In the genomic region with DNA sequence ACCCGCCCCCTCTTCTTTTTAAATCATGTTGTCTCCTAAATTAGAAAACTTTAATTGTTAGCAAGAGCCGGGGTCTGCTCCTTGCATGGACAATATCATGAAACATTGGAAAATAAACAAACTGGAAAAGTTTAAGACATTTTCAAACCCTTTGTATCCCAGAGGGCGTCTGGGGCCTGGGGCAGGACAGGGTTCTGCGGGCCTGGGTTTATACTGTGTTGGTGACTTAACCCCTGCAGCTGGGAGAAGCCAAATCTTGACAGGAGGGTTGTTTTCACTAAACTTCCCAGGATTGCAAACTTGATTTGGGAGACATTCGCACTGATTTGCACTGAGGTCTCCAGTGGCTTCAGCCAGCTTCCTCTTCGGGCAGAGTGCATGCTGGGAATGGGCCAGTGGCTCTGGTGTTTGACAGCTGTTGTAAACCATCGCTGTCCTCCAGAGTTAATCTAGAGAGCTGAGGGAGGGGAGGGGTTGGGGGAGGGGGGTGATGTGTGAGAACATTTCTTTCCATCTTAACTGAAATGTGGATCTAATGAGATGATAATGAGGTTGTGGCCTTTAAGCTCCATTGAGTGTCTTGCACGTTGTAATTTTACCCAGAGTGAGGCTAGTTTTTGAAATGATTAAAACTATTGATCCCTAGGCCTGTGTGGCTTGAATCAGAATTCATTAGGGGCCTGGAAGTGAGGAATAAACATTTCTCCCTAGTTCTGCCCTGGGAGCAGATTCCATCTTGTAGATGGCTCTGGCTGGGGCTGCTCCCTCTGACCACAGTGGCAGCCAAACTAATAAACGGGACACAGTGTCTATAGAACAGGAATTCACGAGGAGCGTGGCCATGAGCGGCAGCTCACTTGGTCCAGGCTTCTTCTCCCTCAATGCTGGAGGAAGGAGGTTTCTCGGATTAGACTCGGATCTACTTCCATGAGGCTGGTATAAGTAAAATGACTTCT, we compare ENCODE assay signal across 10 mouse cellular contexts. TPM values are rescaled to one million over a fixed set of nuclear protein-coding genes. Genes with fewer than 3 reads are reported as not detected.
A peak's percentile ranks its signal among the peaks of the same experiment; 100 is the strongest.
DNase-seq lines count a peak whose midpoint lies in the region; ATAC-seq and TF ChIP-seq lines count a peak whose summit lies in the region.
"Had no signal": no experiment of that assay in that cellular context is flagged by ENCODE, and none has a peak within 500 bp of the region (broad histone marks: within the 10 kb centered on the region; RNA-seq: fewer than 3 reads in every experiment).

No protein-coding gene starts in this region.

- peak; percentile 84 for ATAC-seq in lung, embryonic 14.5 days (ENCODE audit: insufficient read depth)
- ATAC-seq in intestine, embryonic 16.5 days = no peak
- 0 out of 2 replicates have a peak, but pooled peaks have one; percentile 48 for ATAC-seq in stomach, embryonic 14.5 days (ENCODE audit: insufficient number of reproducible peaks, insufficient read depth, low FRiP score, low read depth)
- no peak for ATAC-seq in megakaryocyte, adult 5-6 weeks (ENCODE audit: poor library complexity, severe bottlenecking)

- intact Hi-C loops in heart, postnatal 10 days (cut with DNase I) = loop anchor here (10.0 kb wide), 1 partner anchor 671 kb away; a partner anchor contains a TSS

- H3K36me3 ChIP-seq in lung, embryonic 14.5 days (ENCODE audit: insufficient read depth) = no peaks in the 10 kb centered on the region
- H3K36me3 ChIP-seq in intestine, embryonic 16.5 days (ENCODE audit: control insufficient read depth, insufficient read depth, low read length) = no peaks in the 10 kb centered on the region
- no peaks in the 10 kb centered on the region for H3K36me3 ChIP-seq in stomach, embryonic 14.5 days (ENCODE audit: control insufficient read depth, insufficient read depth, low read length)
- H3K36me3 ChIP-seq: liver, embryonic 15.5 days had no signal

- H3K4me3 ChIP-seq in lung, embryonic 14.5 days (ENCODE audit: low read depth, low read length) = no peak overlapping the region
- no peak overlapping the region for H3K4me3 ChIP-seq in intestine, embryonic 16.5 days (ENCODE audit: low read length)
- H3K4me3 ChIP-seq in stomach, embryonic 14.5 days (ENCODE audit: low read depth, low read length) = no peak overlapping the region
- H3K4me3 ChIP-seq: liver, embryonic 15.5 days had no signal

- H3K27me3 ChIP-seq in lung, embryonic 14.5 days (ENCODE audit: insufficient read depth, low read length) = no peaks in the 10 kb centered on the region
- H3K27me3 ChIP-seq in intestine, embryonic 16.5 days (replicated peaks; ENCODE audit: control insufficient read depth, insufficient read depth, low read length) = no peaks in the 10 kb centered on the region
- H3K27me3 ChIP-seq in stomach, embryonic 14.5 days (ENCODE audit: control insufficient read depth, insufficient read depth, low read length) = no peaks in the 10 kb centered on the region

- H3K27ac ChIP-seq in lung, embryonic 14.5 days (ENCODE audit: low read depth) = peak overlapping the region; percentile 78
- peak overlapping the region; percentile 58 for H3K27ac ChIP-seq in intestine, embryonic 16.5 days (ENCODE audit: low read length)
- peak overlapping the region; percentile 66; the same call in 1 of the 2 replicates for H3K27ac ChIP-seq in stomach, embryonic 14.5 days (ENCODE audit: low read length)
- H3K27ac ChIP-seq: liver, embryonic 15.5 days had no signal

- peak; percentile 89 for DNase-seq in lung, embryonic 14.5 days
- no peak for DNase-seq in lung, adult 18-20 months
- peak; percentile 74 to 81 for DNase-seq in kidney, postnatal 4 days
- DNase-seq in layer of hippocampus, adult 9-11 months = no peak
- no peak for DNase-seq in heart, postnatal 10 days
- DNase-seq: right cerebral cortex, postnatal 14 days had no signal

- WGBS in lung, embryonic 14.5 days = 38% methylated on average over 14 of the region's 14 CpGs
- 43% methylated on average over 14 of the region's 14 CpGs for WGBS in intestine, embryonic 16.5 days
- 42% methylated on average over 14 of the region's 14 CpGs for WGBS in stomach, embryonic 14.5 days

- no peak for TF ChIP-seq CTCF in lung, embryonic 14.5 days (IDR thresholded peaks at IDR 0.05; ENCODE audit: low read depth)

- no peak overlapping the region for H3K4me2 ChIP-seq in lung, embryonic 14.5 days
- no peak overlapping the region for H3K4me2 ChIP-seq in intestine, embryonic 16.5 days (ENCODE audit: low read depth, low read length)
- H3K4me2 ChIP-seq in stomach, embryonic 14.5 days (replicated peaks; ENCODE audit: low read depth, low read length) = no peak overlapping the region
- H3K4me2 ChIP-seq: liver, embryonic 15.5 days had no signal

- H3K4me1 ChIP-seq in lung, embryonic 14.5 days (ENCODE audit: insufficient read depth) = peaks cover 16% of the 10 kb centered on the region
- peaks cover 22% of the 10 kb centered on the region for H3K4me1 ChIP-seq in intestine, embryonic 16.5 days (ENCODE audit: control insufficient read depth, insufficient read depth, low read length)
- peaks cover 13% of the 10 kb centered on the region; the same call in 1 of the 2 replicates for H3K4me1 ChIP-seq in stomach, embryonic 14.5 days (ENCODE audit: control insufficient read depth, insufficient read depth, low read length)
- H3K4me1 ChIP-seq: liver, embryonic 15.5 days had no signal

- H3K9ac ChIP-seq in lung, embryonic 14.5 days = no peak overlapping the region; the same call in 1 of the 2 replicates
- H3K9ac ChIP-seq in intestine, embryonic 16.5 days (ENCODE audit: low read depth, low read length) = no peak overlapping the region
- no peak overlapping the region for H3K9ac ChIP-seq in stomach, embryonic 14.5 days (replicated peaks; ENCODE audit: low read depth, low read length)
- H3K9ac ChIP-seq: liver, embryonic 15.5 days had no signal

- no peaks in the 10 kb centered on the region for H3K9me3 ChIP-seq in lung, embryonic 14.5 days (ENCODE audit: low read depth, low read length)
- H3K9me3 ChIP-seq in intestine, embryonic 16.5 days (ENCODE audit: control insufficient read depth, low read length) = no peaks in the 10 kb centered on the region
- no peaks in the 10 kb centered on the region for H3K9me3 ChIP-seq in stomach, embryonic 14.5 days (ENCODE audit: control insufficient read depth, low read depth, low read length)
- H3K9me3 ChIP-seq: liver, embryonic 15.5 days had no signal

RNA-seq across cellular contexts. Expression of a gene that starts 36.7 kb away (rescaled TPM):
- polyA plus RNA-seq in lung, embryonic 14.5 days (2014; fragmentation: Nextera tagmentation; extraction: Ambion mirVana) = 18.0 and 19.3 TPM in 2 replicates
- 16.6 and 18.2 TPM in 2 replicates for polyA plus RNA-seq in intestine, embryonic 16.5 days (2015; fragmentation: Nextera tagmentation; extraction: Ambion mirVana)
- 20.4 and 24.9 TPM in 2 replicates for polyA plus RNA-seq in stomach, embryonic 14.5 days (2014; fragmentation: Nextera tagmentation; extraction: Ambion mirVana)
- 10 to 100 TPM; 23.0 to 23.2 TPM for total RNA-seq in heart, postnatal 10 days (2021)
- 11.1 and 20.9 TPM in 2 replicates for total RNA-seq in megakaryocyte, adult 5-6 weeks (2015)
- 13.1 and 15.9 TPM in 2 replicates for total RNA-seq in megakaryocyte, adult 5-6 weeks (2017)

Comparison
In these comparisons a context has a peak if more than half of its experiments do, and no peak if none do; other contexts are left out.
1. DNase-seq: peak in lung, embryonic 14.5 days (single experiment) and kidney, postnatal 4 days (2 of 2); none in lung, adult 18-20 months (0 of 2), layer of hippocampus, adult 9-11 months (single experiment) and heart, postnatal 10 days (0 of 2).
2. ATAC-seq: peak in lung, embryonic 14.5 days (single experiment) and stomach, embryonic 14.5 days (single experiment); none in intestine, embryonic 16.5 days (single experiment) and megakaryocyte, adult 5-6 weeks (single experiment).
3. Peak in every context shown above with its lines, with median percentiles within 50 percentile points of each other: H3K27ac ChIP-seq.